Mouse (Mus musculus) neural tube, embryonic 11.5 days (tissue): ENCODE data around the gene Helq. TPM values are rescaled to one million over a fixed set of nuclear protein-coding genes. Genes with fewer than 3 reads are reported as not detected.

ENCODE experiments used
- ATAC-seq: fragments of 200-750 bp; cut with Nextera tagmentation; 2 replicates; pipeline ENCODE4 v1.8.0; 2017; ENCODE audit warnings: moderate number of reproducible peaks, mild to moderate bottlenecking, moderate TSS enrichment, moderate library complexity; ENCODE audit not compliant: insufficient read depth, low FRiP score, low TSS enrichment
- DNase-seq: peaks from one replicate; pipeline ENCODE4 v3.0.0-alpha.2; 2015; ENCODE audit warnings: low spot score
- H3K27ac ChIP-seq: fragments of 300-500 bp; sonication (generic); 2 replicates; pipeline ENCODE4 v1.5.1; 2014; ENCODE audit warnings: low read depth, mild to moderate bottlenecking, low read length
- H3K27me3 ChIP-seq: fragments of 300-500 bp; sonication (generic); 2 replicates; pipeline ENCODE4 v1.6.1; 2014; ENCODE audit warnings: mild to moderate bottlenecking, low read length, mixed read lengths; ENCODE audit not compliant: control insufficient read depth, insufficient read depth
- H3K36me3 ChIP-seq: fragments of 300-500 bp; sonication (generic); 2 replicates; pipeline ENCODE4 v1.6.1; 2014; ENCODE audit warnings: mild to moderate bottlenecking, low read length, moderate library complexity, mixed read lengths; ENCODE audit not compliant: control insufficient read depth, insufficient read depth
- H3K4me1 ChIP-seq: fragments of 300-500 bp; sonication (generic); 2 replicates; pipeline ENCODE4 v1.6.1; 2014; ENCODE audit warnings: low read length, mixed read lengths; ENCODE audit not compliant: control insufficient read depth, insufficient read depth
- H3K4me2 ChIP-seq: fragments of 300-500 bp; sonication (generic); 2 replicates; pipeline ENCODE4 v1.6.1; 2014; ENCODE audit warnings: low read depth, mild to moderate bottlenecking, moderate library complexity
- H3K4me3 ChIP-seq: fragments of 300-500 bp; sonication (generic); 2 replicates; pipeline ENCODE4 v1.5.1; 2014; ENCODE audit warnings: low read depth, low read length
- H3K9ac ChIP-seq: fragments of 300-500 bp; sonication (generic); 2 replicates; pipeline ENCODE4 v1.6.1; 2014; ENCODE audit warnings: mild to moderate bottlenecking, low read length
- H3K9me3 ChIP-seq: fragments of 300-500 bp; sonication (generic); 2 replicates; pipeline ENCODE4 v1.6.1; 2016; ENCODE audit warnings: low read length; ENCODE audit not compliant: control insufficient read depth
- WGBS: fragments of 180-500 bp; shearing (Covaris S2); extraction: QIAGEN DNeasy Blood & Tissue Kit; methylation state at CpG from one replicate; pipeline ENCODE4 v1.1.7; 2014; 5-methylcytosine and 5-hydroxymethylcytosine counted together
- polyA plus RNA-seq: library from polyadenylated mRNA; unstranded; fragments of >200 nt; fragmentation: Nextera tagmentation; extraction: Ambion mirVana; gene quantifications from 2 replicates; pipeline ENCODE4 v1.2.1, GENCODE M21; 2014

Gene Helq
- polyA plus RNA-seq, 1 experiment from 2014 or later = 24.0 TPM

- ATAC-seq (no peak), DNase-seq (no peak)
- H3K9ac ChIP-seq = no peak overlapping the region
- no peak overlapping the region for H3K4me2 ChIP-seq
- no peak overlapping the region for H3K27ac ChIP-seq
- H3K4me1 ChIP-seq = no peaks in the 10 kb centered on the region
- no peak overlapping the region for H3K4me3 ChIP-seq
- peaks cover 9% of the 10 kb centered on the region for H3K36me3 ChIP-seq
- H3K27me3 ChIP-seq = no peaks in the 10 kb centered on the region
- no peaks in the 10 kb centered on the region for H3K9me3 ChIP-seq
- WGBS = 94% methylated on average over 4 of the region's 4 CpGs
Observed at GRCm38 (mm10) chr5:100771575-100771974, 26.8 kb downstream of the Helq start.

- Histone ChIP-seq H3K36me3 (peaks cover 14% of the 10 kb centered on the region), H3K9ac (no peak overlapping the region), H3K9me3 (no peaks in the 10 kb centered on the region), H3K4me1 (no peaks in the 10 kb centered on the region), H3K27me3 (no peaks in the 10 kb centered on the region), H3K27ac (no peak overlapping the region), H3K4me3 (no peak overlapping the region), H3K4me2 (no peak overlapping the region)
- no peak for ATAC-seq
- 100% methylated on average over 7 of the region's 7 CpGs for WGBS
- DNase-seq = no peak
Observed at GRCm38 (mm10) chr5:100766026-100766425, 32.4 kb downstream of the Helq start.

GRCm38 (mm10) chr5:100761736-100762135, 36.7 kb downstream of the Helq start:
- Histone ChIP-seq H3K27me3 (no peaks in the 10 kb centered on the region), H3K36me3 (peaks cover 7% of the 10 kb centered on the region), H3K9ac (no peak overlapping the region), H3K4me2 (no peak overlapping the region), H3K4me1 (no peaks in the 10 kb centered on the region), H3K4me3 (no peak overlapping the region), H3K27ac (no peak overlapping the region), H3K9me3 (no peaks in the 10 kb centered on the region)
- no peak for ATAC-seq
- WGBS = 92% methylated on average over 7 of the region's 7 CpGs
- DNase-seq = no peak

- ATAC-seq (no peak), DNase-seq (no peak)
- H3K4me3 ChIP-seq = no peak overlapping the region
- H3K27me3 ChIP-seq = no peaks in the 10 kb centered on the region
- H3K9ac ChIP-seq = no peak overlapping the region
- H3K36me3 ChIP-seq = peaks cover 3% of the 10 kb centered on the region
- H3K9me3 ChIP-seq = no peaks in the 10 kb centered on the region
- no peak overlapping the region for H3K27ac ChIP-seq
- WGBS = 83% methylated on average over 10 of the region's 10 CpGs
- no peaks in the 10 kb centered on the region for H3K4me1 ChIP-seq
- H3K4me2 ChIP-seq = no peak overlapping the region
Observed at GRCm38 (mm10) chr5:100760049-100760663, 38.2 kb downstream of the Helq start.

GRCm38 (mm10) chr5:100758121-100758520, 40.3 kb downstream of the Helq start:
- Histone ChIP-seq H3K36me3 (peaks cover 3% of the 10 kb centered on the region), H3K4me1 (no peaks in the 10 kb centered on the region), H3K4me2 (no peak overlapping the region), H3K9me3 (no peaks in the 10 kb centered on the region), H3K27me3 (no peaks in the 10 kb centered on the region), H3K9ac (no peak overlapping the region), H3K27ac (no peak overlapping the region), H3K4me3 (no peak overlapping the region)
- DNase-seq = no peak
- no peak for ATAC-seq
- WGBS = 91% methylated on average over 5 of the region's 5 CpGs

GRCm38 (mm10) chr5:100753407-100753806, 45.0 kb downstream of the Helq start:
- peak; percentile 42 for DNase-seq
- no peak overlapping the region for H3K9ac ChIP-seq
- no peak overlapping the region for H3K4me2 ChIP-seq
- H3K9me3 ChIP-seq = no peaks in the 10 kb centered on the region
- no peak overlapping the region for H3K27ac ChIP-seq
- WGBS = 42% methylated on average over 7 of the region's 7 CpGs
- no peaks in the 10 kb centered on the region for H3K36me3 ChIP-seq
- no peaks in the 10 kb centered on the region for H3K4me1 ChIP-seq
- no peak overlapping the region for H3K4me3 ChIP-seq
- no peak for ATAC-seq
- H3K27me3 ChIP-seq = no peaks in the 10 kb centered on the region

GRCm38 (mm10) chr5:100751655-100752054, 46.7 kb downstream of the Helq start:
- 71% methylated on average over 4 of the region's 4 CpGs for WGBS
- Histone ChIP-seq H3K36me3 (no peaks in the 10 kb centered on the region), H3K4me2 (no peak overlapping the region), H3K27me3 (no peaks in the 10 kb centered on the region), H3K27ac (no peak overlapping the region), H3K9ac (no peak overlapping the region), H3K4me1 (no peaks in the 10 kb centered on the region), H3K9me3 (no peaks in the 10 kb centered on the region), H3K4me3 (no peak overlapping the region)
- no peak for ATAC-seq
- no peak for DNase-seq

- no peak for ATAC-seq
- H3K9me3 ChIP-seq = no peaks in the 10 kb centered on the region
- H3K36me3 ChIP-seq = no peaks in the 10 kb centered on the region
- WGBS = 90% methylated on average over 10 of the region's 10 CpGs
- no peak overlapping the region for H3K27ac ChIP-seq
- H3K4me3 ChIP-seq = no peak overlapping the region
- H3K27me3 ChIP-seq = no peaks in the 10 kb centered on the region
- H3K4me1 ChIP-seq = no peaks in the 10 kb centered on the region
- H3K4me2 ChIP-seq = no peak overlapping the region
- DNase-seq = no peak
- H3K9ac ChIP-seq = no peak overlapping the region
Observed at GRCm38 (mm10) chr5:100750617-100751255, 47.7 kb downstream of the Helq start.

GRCm38 (mm10) chr5:100738802-100739201, 59.6 kb downstream of the Helq start:
- WGBS = 90% methylated on average over 8 of the region's 8 CpGs

More at GRCm38 (mm10) chr5:100738802-100739201, 59.6 kb downstream of the Helq start:
- Histone ChIP-seq H3K36me3 (no peaks in the 10 kb centered on the region), H3K4me3 (no peak overlapping the region), H3K27ac (no peak overlapping the region), H3K27me3 (no peaks in the 10 kb centered on the region), H3K4me2 (no peak overlapping the region), H3K9me3 (no peaks in the 10 kb centered on the region), H3K9ac (no peak overlapping the region), H3K4me1 (no peaks in the 10 kb centered on the region)
- ATAC-seq (no peak), DNase-seq (no peak)
